Mouse (Mus musculus): ENCODE data around the gene Ap3d1. TPM values are rescaled to one million over a fixed set of nuclear protein-coding genes. Genes with fewer than 3 reads are reported as not detected.
A peak's percentile ranks its signal among the peaks of the same experiment; 100 is the strongest.

Gene Ap3d1
- polyA plus RNA-seq, 3 experiments from 2014 or later = 20.9 to 33.0 (median 29.8) TPM

DNA sequence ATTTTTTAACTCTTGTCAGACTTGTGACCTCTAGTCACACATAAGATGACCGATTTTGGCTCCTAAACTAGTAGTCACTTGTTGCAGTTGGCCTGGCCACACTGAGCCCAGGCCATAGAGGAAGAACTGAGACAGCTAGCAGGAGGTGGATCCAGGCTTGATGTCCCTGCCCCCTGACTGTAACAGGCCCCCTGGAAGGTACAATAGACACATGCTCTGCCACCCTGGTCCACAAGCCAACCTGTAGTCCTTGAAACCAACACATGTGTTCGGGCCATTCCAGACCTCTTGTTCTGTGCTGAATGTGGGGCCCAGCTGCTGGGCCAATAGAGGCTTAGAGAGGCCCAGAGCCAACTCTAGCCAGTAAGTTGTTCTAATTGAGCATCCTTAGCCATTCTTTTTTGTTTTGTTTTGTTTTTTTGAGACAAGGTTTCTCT is 61.8 kb downstream of the Ap3d1 start:
- ATAC-seq = no peak

DNA sequence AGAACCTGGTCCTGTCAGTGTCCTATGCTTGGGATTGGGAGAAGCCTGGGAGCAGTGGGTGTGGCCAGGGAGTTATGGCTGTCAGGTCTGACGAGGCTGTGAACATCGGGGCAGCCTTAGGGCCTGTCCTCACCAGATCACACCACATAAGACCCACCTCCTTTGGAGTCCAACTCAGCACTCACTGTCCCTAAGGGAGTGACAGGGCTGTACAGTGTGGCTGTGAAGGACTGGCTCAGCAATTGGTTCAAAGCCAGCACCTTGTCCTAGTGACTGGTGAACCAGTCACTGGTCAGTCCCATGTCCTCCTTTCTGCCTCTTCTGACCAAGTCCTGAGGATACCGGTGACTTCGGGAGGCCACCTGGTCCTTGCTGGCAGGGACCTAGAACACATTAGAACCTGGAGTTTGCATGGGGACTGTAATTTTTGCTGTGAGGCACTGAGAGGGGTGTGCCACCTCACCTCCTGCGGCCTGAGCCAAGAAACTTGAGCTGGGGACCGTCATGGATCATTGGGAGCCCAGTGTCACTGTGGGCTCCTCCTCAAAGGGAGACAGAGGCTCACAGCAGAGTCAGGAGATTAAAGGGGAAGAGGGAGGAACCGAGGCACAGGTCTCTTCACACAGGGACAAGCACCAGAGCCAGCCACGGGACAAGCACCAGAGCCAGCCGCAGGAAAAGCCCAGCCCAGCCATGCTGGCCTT is 62.4 kb downstream of the Ap3d1 start:
- no peak for ATAC-seq

DNA sequence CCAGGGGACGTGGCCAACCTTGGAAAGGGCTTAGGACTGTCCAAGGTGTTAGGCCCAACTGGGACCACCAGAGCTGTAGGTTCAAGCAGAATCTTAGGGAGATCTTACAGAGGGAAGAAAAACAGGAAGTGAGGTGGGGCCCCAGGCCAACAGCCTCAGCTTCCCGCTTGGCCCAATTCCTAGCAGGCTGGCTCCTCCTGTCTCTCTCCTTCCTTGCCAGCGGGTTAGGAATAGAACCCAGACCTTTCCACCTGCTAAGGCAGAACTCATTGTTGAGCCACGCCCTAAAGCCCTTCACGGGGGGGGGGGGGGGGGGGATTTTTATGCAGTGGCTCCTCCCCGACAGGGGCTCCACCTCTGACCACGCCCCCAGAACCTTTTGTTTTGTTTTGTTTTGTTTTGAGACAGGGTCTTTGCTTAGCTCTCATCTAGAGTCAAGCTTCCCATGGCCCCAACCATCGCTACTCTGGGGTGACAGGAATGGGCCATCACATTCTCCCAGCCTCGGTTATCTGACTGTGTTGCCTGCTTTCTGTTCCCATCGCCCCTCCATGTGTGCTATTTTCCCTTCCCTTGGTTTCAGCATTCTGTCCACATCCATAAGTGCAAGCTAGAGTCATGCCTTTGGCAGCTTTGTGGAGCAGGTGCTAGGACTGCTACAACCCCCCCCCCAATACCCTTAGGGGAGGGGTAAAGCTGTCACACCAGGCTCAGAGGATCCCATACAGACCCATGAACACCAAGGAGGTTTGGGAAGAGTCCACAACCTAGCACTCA is 63.3 kb downstream of the Ap3d1 start:
- ATAC-seq = no peak

DNA sequence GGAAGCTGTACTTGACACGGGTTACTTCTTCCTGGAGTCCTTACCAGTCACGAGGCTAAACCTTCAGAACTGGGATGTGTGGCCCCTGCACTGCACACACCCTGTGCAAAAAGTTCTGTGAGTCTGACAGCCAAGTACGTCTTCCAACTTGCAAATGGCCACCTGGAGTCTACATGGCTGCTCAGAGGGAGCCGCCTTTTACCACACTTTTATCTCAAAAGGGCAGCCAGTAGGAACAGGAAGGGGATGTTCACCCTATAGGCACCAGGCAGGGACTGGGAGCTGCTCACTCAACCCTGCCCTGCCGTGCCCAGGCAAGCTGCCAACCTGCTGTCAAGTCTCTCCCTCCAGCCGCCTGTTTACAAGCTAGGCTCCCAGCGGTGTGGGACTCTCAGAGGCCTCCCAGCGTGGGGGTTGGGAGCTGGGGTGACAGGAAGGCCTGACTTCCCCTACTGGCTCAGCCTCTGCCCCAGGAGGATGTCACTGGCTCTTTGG is 64.1 kb downstream of the Ap3d1 start, which contains the start of gene Mknk2:
Mknk2 (minus strand) TSS at position 171 of the 495 bp plus-strand sequence.
- peak; percentile 42 for ATAC-seq

DNA sequence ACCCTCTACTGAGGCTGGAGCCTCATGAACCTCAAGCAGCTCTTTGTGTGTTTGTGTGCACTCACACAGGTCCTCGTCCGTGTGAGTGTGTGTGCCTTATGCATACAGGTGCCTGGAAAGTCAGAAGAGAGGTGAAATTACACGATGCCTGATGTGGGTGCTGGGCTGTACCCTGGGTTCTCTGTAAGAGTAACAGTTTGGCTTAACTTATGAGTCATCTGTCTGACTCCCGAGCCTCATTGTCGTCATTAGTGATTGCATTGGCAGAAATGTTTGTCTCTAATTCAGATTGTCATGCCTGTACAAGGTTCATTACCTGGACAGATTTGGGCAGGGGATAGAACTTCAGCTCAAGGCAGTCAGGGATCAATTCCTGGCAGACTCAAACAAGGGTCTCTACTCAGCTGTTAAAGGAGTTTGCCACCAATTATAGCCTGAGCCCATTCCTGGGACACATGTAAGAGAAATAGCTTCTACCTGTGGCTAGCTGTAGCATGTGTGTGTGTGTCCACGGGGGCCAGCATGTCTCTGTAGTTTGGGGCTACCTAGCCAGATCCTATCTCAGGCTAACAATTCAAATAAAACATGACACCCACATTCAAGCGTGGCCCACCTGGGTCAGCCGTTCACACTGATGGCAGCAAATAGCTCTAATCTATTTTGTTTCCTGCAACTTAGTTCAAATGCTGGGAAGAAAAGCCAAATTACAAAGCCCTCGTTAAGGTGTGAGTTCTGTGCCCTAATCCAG is 64.8 kb downstream of the Ap3d1 start:
- peak; percentile 28 for ATAC-seq

DNA sequence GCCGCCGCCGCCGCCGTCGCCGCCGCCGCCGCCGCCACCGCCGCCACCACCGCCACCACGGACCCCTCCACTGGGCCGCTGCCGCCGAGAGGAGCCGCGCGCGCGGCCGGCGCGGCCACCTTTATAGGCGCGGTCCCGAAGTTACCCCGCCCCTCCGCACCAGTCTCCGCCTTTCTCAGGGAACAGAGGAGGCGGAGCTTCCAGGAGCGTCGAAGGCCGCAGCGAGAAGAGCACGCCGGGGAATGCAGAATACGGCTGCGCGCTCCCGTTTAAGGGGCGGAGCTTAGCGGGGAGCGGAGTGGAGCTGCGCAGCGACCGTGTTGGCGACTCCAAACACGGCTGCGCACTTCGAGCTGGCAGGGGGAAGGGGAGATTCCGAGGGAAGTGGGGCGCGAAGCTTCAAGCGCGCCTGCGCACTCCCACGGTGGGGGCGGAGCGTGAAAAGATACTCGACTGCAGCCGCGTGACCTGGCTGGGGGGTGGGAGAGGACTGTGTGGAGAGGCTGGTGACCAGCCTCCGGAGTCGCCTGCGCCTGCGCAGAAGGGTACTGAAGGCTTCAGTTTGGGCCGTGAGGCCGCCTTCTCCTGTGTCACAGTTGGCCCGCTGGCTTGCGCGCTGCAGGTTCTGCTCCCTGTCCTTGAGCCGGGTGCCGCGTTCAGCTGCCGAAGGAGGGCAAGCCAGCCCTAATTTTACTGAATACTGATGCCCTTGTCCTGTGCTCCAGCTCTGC is 65.7 kb downstream of the Ap3d1 start:
- ATAC-seq = peak; percentile 73

DNA sequence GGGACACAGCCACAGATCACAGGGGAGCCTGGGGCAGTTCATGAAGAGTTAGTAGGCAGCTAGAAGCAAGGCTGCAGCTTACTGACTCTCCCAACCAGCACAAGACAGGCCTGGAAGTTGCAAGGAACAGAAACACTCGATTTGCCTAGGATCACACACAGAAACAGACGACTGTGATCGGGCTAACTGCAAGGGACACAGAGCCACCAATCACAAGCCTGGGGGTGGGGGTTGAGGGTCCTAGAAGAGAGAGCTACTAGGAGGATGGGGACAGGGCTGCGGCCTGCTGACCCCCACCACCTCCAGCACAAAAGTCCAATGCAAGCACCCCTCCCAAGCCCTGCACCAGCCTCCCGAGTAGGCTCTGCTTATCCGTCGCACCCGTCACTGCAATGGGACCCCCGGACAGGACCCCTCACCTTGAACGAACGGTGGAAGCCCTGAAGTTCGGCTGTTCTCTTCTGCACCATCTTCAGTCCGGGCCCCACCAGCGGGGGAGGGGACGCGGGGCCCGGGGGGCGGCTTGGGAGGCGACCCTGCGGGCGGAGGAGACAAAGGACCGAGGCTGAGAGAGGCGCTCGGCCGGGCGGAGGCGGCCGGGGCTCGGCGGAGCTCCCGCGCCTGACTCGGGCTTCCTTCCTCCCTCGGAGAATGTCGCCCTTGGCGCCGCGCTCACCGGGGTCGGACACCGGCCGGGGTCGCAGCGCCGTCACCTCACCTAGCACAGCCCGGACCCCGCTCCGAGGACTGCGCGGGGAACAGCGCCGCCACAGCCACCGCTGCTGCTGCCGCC is 66.5 kb downstream of the Ap3d1 start:
- ATAC-seq = no peak

DNA sequence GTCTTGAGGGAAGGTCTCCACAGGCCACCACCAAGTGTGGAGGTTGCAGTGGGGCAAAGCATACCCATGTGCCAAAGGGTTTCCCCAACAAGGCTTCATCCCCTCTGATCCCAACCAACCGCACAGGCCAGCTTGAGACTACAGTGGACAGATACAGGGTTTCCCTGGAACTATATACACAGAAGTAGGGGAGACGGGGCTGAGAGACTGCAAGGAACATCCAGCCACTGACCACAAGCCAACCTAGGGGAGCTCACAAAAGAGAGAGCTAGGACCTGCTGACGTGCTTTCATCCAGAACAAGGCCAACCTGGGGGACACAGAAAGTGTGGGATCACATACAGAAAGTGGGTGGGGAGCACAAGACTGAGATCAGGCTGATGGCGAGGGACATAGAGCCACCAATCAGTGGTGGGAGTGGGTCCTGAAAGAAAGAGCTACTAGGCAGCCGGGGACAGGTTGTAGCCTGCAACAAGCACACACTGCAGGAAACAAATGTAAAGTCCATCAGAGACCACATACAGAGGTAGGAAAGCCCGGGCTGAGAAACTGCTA is 67.1 kb downstream of the Ap3d1 start:
- no peak for ATAC-seq

DNA sequence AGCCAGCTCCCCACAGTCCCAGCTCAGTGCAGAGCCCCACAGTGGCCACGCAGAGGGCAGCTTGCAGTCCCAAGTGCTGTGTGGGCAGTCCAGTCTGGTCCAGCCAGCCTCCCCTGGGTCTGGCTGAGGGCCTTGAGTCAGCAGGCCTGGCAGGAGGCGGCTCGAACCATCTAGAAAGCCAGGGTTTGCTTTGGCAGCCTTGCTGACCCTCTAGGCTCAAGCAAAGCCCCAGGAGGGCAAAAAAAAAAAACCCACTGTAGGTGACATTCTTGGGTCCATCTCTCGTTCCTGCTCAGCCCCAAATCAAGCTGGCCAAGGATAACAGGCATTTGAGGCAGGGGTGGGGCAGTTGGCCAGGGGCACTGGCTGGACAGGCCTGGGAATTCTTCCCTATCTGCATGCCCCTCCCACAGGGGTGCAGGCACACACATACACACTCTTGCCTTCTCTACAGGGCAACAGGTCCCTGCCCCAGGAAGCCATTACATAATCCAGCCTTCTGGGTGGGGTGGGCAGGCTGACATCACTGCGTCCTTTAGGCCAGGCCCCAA is 67.8 kb downstream of the Ap3d1 start:
- no peak for ATAC-seq

DNA sequence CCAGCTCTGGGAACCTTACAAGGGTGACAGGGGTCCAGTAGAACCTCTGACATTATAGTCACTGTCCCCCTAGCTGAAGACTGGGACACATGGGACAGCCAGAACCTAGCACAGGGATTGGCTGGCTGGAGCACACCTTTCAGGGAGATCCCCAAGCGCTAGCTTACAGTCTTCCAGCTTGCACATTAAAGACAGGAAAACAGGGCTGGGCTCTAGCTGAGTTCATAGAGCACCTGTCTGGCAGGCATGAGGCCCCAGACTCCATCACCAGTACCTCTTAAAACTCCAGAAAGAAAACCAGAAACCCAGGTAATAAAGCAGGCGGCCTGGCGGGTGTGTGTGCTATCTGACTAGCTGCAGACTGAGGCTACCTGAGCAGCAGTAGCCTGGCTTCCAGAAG is 68.4 kb downstream of the Ap3d1 start:
- no peak for ATAC-seq

DNA sequence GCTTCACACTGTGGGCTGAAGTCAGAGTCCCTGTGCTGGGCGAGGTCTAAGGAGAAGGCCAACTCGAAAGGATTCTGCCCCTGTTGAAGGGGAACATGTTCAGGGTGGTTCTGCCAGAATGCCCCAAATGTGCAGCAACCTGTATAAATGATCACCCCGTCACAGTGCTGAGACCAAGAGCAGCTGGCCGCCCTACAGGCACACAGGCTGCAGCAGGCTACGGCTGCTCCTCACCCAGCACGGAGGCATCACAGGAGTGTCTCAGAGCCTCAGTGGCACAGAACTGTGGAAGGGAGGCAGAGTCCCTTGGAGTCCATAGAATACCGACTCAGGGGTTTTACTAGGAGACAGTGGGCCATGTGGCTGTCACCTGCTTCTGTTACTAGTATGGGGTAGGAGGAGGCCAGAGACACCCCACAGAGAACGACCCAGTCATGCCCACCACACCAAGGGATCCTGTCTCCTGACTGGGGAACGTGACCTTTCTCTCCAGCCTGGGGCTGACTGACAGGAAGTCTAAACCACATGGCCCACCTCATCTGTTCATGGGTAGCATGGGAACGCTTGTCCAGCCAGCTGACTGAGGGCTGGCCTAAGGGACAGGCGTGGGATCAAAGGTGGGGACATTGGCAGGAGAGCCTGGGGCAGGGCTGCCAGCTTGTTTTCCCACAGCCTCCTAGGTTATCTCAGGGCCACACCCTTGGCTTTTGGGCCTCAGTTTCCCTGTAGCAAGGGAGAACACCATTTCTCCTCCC is 70.0 kb downstream of the Ap3d1 start:
- no peak for ATAC-seq

DNA sequence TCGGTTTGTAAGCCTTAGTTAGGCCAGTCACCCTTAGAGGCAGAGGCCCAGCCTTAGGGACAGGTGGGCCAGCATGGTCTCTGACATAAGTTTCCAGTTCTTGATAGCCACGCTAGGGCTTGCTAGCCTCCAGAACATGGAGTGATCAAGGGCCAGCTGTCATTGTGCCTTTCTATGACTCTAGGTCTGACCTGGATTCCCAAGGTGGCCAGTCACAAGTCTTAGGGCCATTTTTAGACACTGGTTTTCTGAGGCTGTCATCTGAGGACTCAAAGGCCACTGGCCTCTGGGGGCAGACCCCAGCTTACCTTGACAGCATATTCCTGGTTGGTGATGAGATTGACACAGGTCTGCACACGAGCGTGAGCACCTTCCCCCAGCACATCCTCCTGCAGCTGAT is 70.8 kb downstream of the Ap3d1 start:
- ATAC-seq = no peak

DNA sequence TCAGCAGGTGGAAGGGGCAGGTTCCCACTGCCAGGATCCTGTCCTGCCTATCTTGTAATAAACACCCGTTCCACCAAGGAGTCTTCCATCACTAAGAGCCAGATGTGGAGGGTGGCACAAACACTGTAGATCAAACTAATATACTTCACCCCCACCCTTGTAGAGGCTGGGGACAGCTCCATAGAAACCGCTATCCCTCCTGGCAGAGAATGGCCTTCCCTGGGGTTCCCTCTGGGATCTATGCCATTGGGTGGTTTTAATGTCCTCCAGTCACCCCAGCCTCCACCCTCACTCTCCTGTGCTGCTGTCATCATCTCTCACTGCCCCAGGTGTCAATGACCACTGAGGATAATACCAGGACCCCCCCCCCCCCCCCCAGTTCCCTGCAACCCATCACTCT is 71.5 kb downstream of the Ap3d1 start:
- no peak for ATAC-seq

DNA sequence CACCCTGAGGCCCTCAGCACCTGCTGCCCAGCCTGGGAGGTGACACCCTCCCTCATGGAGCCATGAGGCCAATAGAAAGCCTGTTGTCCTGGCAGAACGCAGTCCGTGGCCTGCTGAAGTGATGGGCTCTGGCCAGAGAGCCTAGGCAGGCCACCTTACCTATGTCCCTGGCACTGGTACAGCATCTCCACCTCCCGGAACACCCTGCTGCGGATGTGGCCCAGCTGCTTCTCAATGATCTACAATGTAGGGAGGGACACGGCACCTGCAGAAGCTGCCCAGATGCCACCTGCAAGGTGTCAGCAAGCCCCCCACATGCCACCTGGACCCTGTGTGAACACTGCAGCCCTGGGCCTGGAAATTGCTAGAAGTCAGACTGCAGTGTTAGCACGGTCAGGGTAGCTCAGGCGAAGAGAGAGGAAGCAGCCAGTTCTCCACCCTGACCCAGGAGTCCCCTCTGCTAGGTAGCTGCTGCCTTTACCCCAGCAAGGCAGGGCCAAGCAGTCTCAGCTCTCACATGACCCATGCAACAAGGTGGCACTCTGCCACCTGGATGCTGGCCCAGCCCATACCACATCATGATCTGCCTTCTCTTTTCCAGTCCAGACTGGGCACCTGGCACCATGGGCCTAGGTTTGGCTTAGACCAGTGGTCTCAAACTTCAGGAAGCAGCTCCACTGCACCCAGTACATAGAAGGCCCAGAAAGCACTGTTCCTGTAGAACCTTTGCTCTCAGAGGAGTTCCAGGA is 72.2 kb downstream of the Ap3d1 start:
- ATAC-seq = no peak

DNA sequence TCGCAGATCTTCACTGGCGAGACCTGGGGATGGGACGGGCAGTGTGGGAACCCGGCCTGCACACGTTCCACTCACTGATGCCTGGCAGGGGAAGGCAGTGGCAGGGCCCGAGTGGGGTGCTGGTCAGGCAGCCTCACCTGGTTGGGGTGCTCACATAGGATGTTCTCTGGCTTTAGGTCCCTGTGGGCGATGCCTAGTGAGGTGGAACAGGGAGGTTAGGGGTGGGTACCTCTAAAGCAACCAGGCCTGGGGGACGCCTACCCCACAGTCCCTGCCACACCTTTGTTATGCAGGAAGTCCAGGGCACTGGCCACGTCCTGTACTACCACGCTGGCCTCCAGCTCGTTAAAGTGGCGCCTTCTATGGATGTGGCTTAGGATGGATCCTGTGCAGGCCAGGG is 73.0 kb downstream of the Ap3d1 start:
- no peak for ATAC-seq

DNA sequence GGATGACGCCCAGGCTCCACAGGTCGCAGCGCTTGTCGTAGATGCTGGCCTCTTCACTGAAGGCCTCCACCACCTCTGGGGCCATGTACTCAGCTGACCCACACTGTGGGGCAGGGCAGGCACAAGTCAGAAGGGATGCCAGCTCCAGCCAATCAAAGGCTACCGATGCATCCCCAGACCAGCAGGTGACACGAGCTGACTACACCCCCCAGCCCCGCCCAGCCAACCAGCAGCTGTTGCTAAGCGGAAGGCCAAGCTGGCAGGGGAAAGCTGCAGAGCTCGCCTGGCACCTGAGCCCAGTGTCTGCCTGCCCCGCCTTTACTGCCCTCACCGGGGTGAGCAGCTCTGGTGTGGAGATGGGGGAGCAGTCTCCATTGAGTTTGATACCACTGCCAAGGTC is 73.5 kb downstream of the Ap3d1 start:
- no peak for ATAC-seq

DNA sequence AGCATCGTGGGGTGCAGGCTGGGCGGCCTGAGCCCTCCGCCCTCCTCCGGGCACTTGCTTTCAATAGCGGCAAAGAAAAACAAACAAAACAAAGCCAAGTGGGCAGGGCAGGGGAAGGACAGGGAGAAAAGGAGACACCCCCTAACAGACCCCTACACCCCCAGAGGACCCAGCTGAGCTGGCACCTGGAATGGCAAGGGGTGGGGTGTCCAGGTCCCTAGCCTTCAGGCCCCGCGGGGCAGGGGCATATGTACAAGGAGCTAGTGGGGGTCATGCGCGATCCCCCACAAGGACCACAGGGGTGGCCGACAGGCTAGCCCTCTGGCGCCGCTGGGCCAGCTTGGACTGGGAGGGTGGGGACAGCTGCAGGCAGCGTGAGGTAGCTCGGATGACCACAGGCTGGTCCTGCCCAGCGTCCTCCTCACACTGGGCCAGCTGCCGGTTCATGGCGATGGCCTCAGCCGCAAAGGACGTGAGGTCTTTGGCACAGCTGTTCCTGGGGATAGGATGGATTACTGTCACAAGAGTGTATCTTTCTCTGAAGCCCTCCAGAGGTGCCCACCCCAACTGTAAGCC is 75.1 kb downstream of the Ap3d1 start:
- ATAC-seq = no peak

DNA sequence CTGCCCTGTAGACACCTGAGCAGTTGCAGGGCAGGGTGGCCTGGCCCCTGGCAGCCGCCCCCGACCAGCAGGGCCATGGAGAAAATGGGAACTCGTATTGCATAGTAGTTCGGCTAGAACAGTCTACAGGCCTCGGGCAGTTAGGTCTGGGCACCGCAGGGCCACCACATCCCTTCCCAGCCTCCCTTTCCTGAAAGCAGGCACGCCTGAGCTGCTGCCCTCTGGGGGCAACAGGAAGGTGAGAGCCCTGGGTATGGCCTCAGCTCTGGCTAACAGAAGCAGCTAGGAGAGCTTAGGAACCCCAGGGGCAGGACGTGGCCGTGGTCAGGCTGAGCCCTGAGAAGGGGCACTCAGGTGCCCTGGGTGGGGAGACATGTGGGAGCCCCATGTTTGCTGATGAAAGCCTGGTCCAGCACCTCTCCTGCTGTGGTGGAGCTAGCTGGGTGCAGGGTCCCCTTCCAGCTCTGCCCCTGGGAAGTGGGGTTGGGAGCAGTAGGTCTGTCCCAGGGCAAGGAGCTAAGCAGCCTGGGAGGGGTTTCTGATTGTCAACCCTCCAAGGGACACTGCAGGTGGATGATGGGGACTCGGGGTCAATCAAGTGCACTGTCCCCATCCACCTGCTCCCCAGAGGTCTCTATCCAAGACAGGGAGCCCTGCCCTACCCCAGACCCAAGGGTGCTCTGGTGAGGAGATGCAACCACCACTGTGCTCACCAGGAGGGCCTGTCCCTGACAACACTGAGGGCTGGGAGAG is 75.9 kb downstream of the Ap3d1 start:
- ATAC-seq = no peak

Measured in inflammation-experienced regulatory T-cells, adult 6 months (primary cell).